Mouse (Mus musculus) inflammation-experienced regulatory T-cells, adult 6 months (primary cell): ENCODE data around the gene Selenoo. TPM values are rescaled to one million over a fixed set of nuclear protein-coding genes. Genes with fewer than 3 reads are reported as not detected.

Source experiments
- ATAC-seq: one replicate; pipeline ENCODE4 v1.8.0; 2017
- polyA plus RNA-seq, 3 experiments: library from polyadenylated mRNA; unstranded; fragments of 100-300 nt; shearing (Covaris generic); gene quantifications; one replicate each; pipeline ENCODE4 v1.2.1; 2017

Selenoo gene
- polyA plus RNA-seq, 3 experiments from 2014 or later = 5.8 to 13.1 (median 12.1) TPM

DNA sequence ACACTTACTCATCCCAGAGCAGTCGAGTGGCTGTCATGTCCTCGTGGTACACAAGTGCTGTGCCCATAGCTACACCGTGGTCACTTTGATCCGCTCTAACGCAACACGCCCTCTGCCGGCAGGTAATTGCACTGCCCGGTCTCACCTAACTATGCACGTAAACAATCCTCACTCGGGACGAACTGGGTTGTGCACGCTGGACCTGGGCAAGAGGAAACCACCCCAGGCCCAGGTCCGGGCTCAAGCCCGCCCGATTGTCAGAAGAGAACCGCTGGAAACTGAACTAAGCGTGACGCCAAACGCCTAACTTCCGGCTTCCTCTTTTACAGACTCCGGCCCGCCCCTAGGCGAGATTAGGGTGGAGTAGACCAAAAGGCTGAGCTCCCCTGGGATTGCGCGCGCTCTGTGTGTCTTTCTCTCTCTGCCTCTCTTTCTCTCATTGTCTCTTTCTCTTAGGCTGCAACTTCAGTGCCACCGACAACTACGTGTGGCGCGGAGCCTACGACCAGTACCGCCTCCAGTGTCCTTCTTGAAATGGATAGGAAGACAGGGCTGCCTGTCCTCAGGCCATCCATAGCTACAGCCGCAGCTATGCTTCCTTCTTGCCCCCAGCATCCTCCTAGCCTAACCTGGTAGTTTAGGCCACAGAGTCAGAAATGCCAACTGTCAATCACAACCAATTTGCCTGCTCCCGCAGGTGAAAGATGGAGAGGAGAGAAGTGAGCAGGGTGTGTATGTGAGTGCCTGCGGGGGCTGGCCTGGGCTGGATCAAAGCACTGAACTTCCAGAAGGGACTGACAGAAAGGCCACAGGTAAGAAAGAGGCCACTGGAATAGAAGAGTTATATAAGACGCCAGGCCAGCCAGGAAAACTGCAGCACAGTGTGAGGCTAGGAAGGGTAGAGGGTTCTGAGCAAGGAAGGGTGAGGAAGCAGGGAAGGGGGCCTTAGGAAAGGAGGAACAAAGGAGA, 39.8 kb downstream of the Selenoo start, which contains the start of gene Hdac10:
Gene Hdac10, minus strand, starts transcription at position 319 of the 969 bp plus-strand sequence.
- ATAC-seq = peak; percentile 79

DNA sequence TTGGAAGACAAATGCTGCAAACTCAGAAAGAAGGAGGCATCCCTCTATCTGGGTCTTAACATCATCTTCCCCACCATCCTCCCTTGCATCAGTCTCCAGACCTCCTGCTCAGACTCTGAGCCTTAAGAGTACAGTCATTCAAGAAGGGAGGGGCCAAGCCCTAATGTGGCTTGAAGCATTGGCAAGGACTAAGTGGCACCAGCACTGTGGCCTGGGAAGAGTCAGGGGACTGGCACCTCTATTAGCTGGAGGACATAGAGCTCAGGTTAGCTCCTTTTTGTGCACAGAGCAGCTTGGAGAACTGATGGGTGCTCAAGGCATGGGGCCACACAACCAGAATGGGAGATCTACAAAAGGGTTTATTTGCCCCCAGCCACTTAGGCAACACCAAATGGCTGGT, 41.4 kb downstream of the Selenoo start:
- no peak for ATAC-seq

DNA sequence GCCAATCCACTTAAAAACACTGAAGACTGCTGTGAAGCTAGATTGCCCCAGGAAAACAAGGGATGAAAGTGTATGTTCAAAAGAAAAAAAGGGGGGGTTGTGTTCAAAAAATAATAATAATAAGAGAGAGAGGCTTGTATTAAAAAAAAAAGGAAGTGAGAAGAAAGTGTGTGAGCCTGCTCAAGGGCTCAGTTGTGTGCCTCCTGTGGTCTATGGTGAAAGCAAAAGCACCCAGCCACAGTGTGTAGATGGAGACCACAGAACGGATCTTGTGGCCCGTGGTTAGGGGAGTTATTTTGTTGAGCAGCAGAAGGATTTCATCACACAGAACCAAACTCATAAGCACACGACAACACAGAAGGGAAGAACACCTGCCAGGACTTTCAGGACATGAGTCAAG, 42.4 kb downstream of the Selenoo start:
- peak; percentile 84 for ATAC-seq

DNA sequence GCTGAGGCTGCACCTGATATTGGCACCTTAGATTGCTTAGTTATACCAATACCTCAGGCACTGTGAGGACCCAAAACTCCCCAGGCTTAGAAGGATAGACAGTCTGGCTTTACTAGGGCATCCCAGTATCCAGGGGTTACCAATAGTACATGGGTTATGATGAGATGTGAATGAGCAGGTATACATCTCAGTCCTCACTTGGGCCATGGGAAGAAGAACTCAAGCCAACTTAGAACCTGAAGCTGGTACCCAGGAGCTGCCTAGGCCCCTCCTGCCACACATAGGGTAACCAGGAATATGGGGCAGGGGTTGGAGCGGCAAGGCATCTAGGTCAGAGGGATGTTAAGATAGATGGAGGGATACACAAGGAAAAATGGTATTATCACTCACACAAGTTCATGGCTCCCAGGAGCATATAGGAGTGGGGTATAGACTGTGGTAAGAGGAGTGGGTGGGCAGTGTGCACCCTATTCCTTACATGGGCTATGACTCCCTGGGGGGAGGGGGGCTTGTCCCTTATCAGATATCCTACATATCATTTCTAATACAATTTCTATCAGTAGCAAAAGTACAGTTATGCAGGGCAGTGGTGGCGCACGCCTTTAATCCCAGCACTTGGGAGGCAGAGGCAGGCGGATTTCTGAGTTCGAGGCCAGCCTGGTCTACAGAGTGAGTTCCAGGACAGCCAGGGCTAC, 47.7 kb downstream of the Selenoo start:
- ATAC-seq = no peak

DNA sequence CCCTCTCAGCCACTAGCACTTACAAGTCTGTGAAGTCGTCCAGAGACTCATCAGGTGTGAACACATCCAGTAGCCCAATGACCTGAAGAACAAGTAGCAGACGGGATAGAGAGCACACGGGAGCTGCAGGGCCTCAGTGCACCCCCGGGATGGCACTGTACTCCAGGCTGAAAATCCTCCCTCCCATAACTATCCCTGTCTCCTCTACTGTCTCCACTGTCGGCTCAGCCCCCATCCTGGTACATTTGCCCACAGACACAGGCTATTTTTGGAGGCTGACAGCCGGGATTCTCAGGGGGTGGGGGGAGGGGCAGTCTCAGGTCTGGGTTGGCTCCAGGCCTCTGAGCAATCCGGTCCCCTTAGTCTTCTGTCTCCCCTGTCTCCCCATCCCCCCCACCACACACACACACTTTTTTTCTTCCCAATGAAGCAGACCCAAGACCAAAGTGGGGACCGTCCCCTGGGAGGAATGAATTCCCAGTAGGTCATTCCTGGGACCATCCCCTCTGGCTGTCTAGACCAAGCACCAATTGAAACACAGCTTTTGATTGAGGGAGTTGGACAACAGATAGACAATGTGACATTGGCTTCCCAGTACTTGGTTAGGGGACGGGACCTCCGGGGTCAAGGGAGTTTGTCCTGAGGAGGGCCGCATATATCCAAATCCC, 48.6 kb downstream of the Selenoo start:
- ATAC-seq = no peak

DNA sequence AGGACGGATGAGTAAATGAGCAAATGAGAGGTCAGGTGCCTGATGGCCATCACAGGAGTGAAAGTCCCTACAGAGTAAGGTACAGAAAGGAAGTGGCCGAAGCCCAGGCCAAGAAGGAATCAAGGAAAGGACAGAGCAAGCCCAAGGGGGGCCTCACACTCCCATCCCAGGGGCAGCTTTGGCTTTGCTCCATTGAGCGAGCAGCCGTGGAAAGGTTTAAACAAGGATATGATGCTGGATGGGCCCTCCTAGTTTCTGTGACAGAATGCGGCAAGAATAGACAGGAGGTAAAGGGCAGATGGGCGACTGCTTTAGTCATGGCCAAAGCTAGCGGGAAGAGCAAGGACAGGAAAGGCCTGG, 49.1 kb downstream of the Selenoo start:
- no peak for ATAC-seq

DNA sequence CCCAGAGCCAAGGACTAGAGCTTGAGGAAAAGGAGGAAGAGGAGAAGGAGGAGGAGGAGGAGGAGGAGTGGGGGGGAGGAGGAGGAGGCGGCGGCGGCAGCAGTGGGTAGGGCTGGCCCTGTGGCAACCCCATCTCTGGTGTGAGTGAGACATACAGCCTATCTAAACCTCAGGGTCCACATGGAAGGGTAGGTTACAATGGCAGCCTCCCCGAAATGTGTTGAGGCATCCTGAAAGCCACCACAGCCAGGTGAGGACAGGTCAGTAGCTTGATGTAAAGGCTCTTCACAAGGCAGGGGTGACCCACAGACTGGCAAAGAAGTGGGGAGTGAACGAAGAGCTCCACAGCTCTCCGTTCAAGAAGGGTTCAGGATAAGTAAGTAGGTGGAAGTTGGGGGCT, 49.6 kb downstream of the Selenoo start:
- no peak for ATAC-seq

DNA sequence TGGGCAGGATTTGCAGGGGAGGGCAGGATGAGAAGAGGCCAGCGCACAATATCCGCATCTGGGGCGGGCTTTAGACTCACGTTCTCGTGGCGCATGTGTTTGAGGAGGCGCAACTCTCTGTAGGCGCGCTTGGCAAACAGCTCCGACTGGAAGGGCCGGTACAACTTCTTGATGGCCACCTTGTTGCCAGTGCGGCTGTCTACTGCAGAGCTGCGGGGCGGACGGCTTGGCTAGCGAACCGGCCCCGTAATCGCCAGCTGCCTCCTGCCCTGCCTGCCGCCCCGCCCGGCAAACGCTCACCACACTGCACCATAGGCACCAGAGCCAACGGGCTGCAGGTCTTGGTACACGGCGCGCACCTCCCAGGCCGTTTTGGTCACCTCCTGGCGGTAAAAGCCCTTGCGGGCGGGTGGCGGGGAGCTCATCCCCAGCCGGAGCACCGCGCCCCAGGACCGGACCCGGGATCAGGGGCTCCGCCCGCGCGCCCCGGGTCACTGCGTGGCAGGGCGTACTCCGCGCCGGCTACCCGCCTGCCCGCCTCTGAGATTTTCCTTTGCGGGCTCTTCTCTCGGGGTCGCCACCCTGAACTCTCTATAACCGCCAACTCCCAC, 51.3 kb downstream of the Selenoo start:
- ATAC-seq = peak; percentile 59

DNA sequence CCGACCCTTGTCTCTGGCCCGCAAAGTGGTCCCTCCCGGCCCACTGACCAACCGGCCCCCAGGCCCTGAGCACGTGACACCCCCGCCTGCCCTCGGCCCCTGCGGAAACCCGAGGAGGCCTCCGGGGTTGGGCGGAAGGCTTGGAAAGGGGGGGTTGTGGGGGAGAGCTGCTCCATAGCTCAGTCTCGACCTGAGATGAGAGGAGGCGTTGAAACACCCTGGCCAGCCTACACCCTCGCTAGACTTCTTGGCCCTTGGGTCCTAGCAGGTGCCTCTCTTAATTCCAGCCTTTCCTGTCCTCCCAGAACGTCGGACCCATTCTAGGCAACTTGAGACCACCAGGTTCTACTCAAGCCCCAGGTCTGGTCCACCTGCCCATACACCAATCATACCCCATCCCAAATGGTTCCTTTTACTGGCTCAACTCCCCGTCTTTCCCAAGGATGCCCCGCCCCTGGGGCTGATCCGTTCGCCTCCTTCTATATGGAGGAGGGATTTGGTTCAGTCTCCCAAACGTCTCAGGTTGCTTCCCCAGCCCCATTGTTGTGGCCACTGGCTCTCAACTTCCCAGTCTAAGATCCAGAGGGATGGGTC, 51.9 kb downstream of the Selenoo start, which contains the start of gene Mapk12:
Gene Mapk12, minus strand, starts transcription at position 45 of the 594 bp plus-strand sequence.
- ATAC-seq = peak; percentile 32

DNA sequence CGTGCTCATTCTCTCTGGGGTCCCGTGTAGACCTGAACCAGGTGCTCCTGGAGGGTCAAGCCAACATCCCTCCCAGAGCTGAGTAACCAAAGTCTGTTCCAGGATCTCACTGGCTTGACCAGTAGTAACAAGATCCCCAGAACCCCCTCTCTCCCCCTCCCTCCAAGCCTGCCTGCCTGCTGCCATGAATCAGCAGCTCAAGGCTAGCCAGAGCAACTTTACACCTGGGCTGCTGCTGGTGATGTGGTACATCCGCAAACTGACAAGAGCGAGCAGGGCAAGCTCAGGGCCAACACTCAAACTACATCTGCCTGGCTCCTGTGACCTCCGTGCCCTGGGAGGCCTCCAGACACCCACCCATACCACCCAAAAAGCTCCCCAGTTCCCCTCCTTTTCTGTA, 52.6 kb downstream of the Selenoo start:
- no peak for ATAC-seq

DNA sequence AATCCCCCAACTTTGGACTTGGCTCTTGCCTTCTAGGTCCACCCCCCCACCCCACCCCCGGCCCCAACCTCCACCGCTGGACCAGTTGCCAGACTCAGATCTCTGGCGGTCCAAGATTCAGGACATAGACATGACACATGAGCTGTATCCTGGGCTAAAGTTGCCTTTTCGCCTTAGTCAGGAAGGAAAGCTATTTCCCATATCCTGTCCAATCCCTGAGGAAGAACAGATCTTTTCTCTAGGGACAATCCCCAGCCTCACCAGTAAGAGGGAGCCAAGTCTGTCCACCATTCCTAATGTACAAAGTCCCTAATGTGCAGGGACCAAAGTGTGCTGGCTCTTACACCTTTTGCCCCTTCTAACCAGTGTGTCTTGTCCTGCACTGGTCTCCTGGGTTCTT, 53.0 kb downstream of the Selenoo start:
- no peak for ATAC-seq

DNA sequence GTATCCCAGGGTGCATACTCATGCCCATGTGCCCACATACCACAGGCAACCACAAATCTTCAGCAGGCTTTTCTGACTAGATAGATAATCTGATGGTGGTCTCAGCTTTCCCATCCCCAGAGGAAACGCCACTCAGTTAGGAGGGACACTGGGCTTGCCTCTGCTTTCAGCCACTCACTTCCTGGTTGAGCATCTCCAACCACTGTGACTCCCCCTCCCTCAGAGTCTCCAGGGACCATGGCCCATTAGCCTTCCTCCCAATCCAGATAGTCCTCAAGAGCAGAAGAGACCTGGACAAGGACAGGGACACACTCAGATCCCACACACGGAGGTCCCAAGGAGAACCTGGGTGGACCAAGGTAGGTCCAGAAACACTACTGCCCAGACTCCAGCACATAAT, 54.2 kb downstream of the Selenoo start:
- ATAC-seq = no peak

DNA sequence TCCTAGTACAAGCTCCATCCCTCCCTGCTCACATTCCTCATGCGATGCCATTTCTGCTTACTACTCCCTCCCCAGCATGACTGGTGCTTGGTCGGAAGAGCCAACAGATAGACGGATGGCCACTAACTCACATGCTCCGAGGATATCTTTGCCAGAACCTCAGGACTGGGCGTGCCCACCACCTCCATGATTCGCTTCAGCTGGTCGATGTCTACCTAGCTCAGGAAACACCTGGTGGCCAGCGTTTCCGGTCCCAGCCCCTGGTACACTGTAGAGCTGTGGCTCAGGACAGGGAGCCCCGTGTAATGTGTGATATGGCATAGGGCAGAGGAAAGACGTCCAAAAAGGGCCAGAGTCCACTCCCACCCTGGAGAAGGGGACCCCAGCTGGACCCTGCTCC, 56.1 kb downstream of the Selenoo start:
- no peak for ATAC-seq

DNA sequence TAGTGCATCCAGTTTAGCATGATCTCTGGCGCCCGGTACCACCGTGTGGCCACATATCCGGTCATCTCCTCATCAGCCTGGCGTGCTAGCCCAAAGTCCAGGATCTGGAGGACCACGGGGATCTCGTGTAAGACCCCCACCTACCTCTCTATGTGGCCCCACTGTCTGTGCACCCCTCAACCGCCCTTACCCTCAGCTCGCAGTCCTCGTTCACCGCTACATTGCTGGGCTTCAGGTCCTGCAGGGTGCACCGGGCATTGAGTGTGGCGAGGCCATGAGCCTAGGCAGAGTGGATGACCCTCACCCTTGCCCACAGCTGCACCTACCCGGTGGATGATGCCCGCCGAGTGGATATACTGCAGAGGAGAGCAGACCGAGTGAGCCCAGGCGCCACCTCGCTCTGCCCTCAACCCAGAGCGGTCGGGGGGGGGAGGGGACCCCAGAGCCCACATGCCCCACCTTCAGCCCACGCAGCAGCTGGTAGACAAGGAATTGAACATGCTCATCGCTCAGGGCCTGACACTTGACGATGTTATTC, 57.0 kb downstream of the Selenoo start:
- ATAC-seq = no peak

DNA sequence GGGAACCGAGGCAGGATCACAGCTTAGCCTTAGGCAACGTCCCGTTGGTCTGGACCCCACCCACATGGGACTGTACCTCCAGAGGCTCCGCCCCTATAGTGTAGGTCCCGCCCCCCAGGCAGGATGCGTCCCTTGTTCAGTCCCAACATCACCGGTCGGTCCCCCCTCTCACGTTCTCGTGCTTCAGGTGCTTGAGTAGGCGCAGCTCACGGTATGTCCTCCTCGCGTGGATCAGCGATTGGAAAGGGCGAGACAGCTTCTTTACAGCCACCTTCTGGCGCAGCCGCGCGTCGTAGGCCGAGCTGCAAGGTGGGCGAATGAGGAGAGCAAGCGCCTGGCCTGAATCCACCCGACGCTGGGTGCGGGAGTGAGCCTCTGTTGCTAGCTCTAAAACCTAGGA, 57.7 kb downstream of the Selenoo start:
- ATAC-seq = peak; percentile 32

DNA sequence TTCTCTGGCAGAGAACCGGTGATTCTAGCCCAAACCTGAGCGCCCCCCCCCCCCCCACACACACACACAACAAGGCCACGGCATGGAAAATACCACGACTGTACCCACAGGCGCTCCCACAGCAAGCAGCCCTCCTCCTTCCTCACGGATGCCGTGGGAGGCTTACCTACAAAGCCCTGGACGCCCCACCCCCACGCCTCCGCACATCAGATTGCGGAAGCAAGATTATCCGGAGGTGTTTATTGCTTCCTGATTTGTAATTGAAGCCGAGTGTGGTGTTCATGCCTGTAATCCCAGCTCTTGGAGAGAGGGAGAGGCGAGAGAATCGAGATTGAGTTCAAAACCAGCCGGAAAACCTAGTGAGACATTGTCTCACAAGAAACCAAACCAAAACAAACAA, 58.1 kb downstream of the Selenoo start:
- peak; percentile 66 for ATAC-seq

DNA sequence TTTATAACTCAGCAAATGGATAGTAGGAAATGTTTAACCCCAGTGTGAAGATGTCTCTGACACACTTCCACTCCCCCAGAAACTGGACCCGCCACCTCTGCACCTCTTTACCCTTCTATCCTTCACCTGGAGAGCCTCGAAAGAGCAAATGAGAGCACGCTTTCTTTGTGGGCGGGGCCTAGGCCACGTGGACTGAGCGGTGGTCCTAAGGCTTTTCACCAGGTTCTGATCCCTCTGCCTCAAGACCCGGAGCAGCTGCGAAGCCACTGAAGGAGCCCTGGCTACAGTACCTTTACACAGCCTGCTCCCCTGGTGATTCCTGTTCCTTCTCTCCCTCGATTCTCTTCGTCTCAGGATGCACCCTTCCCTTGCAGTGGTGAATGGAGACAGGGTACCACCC, 58.6 kb downstream of the Selenoo start:
- ATAC-seq = no peak

DNA sequence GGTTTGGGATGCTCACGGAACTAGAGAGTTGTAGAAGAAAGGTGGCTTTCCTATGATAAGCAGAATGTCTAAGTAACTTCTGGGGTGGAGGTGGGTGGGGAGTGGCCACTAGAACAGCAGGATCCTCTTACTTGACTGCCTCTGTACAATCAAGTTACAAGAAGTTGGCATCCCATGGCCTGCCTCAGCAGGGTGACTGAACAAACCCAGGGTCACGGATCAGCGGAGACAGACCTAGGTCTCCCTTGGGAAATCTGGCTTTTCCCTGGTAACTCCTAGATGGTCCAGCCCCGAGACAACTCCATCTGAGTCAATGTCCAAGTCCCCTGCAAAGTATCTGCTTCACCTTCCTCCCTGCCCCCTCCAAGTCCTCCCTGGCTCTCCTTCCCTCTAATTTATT, 59.0 kb downstream of the Selenoo start:
- ATAC-seq = no peak

DNA sequence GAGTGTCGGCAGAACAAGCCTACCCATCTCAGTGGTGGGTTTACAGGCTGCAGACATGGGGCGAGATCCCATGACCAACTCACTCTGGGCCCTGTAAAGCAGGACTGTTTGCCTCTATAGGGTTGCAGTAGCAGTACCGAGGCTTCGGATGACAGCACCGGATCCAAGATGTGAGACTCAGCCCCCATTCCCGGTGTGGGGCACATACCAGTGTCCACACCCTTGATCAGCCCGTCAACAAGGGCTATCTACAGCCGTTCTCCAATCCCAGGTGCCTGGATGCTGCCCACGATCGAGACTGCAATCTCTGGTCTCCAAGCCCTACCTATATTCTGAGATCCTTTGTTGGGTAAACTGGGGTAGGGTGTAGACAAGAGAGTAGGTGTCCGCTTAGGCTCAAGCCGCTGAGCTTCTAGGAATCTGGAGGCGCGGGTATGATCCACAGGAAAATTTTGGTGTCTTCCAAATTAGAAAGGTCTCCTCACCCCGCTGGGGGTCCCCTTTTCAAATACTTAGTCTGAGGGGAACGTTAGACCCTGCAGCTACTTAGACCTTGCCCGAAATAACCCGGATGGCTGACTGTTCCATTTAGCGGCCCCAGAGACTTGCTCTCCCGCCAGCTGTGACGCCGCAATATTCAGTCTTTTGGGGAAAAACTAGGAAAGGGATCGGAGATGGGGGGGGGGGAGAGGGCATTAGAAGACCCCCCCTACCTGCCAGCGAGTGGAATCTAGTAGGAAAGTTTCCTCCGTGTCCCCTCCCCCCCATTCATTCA, 59.8 kb downstream of the Selenoo start:
- ATAC-seq = no peak

DNA sequence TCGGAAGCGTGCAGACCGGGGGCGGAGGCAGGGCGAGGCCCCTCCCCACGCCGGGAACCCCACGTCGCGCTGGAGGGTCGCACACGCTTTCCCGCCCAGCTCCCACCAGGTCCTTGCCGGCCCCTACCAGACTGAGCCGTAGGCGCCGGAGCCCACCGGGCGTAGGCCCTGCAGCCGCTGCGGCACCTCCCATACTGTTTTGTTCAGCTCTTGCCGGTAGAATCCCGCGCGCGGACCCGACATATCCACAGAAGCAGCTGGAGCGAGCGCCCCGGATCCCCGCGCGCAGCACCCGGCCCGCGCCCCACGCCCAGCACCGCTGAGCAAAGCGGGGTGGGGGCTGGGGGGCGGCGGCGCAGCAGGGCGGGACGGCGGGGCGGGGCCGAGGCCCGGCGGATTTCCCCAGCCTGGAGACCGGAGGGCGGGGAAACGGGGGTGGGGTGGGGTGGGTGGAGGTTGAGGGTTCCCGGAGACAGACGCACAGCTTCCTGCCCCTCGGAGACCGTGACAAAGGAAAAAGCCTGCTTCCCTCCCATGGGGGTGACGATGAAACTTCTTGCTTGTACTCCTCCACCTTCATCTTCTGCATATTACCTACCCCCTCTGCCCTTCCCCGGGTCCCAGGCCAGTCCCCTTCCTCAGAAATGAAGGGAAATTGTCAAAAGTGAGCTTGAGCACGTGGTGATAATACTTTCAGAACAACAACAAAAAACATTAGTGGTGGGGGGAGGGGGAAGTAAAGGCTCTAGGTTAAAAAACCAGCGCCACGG, 60.6 kb downstream of the Selenoo start, which contains the start of gene Mapk11:
Gene Mapk11, minus strand, starts transcription at position 358 of the 770 bp plus-strand sequence.
- peak; percentile 63 for ATAC-seq
